In the genomic region with DNA sequence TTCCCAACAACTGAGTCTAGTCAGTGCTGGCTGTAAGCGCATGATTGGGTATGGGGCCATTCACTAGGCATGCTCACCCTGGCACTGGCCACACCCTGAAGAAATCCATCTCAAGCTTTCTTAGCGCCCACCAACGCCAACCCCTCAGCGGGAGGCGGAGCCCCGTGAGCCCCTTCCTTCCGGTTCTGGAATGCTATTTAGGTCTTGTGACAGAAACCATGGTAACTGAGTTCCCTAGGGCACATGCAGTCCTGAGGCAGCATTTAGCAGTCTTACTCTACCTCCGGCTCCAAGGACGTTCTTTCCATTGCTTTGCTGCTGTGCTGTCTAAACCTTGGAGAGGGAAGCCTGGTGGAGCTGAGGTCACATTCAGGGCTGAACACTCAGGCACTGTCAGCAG, we compare ENCODE assay signal across 9 mouse cellular contexts. TPM values are rescaled to one million over a fixed set of nuclear protein-coding genes. Genes with fewer than 3 reads are reported as not detected.
DNase-seq lines count a peak whose midpoint lies in the region; ATAC-seq lines count a peak whose summit lies in the region.
"Had no signal": no experiment of that assay in that cellular context is flagged by ENCODE, and none has a peak within 500 bp of the region (broad histone marks: within the 10 kb centered on the region; RNA-seq: fewer than 3 reads in every experiment).

No protein-coding gene starts in this region.

- H3K9ac ChIP-seq in kidney, embryonic 14.5 days (ENCODE audit: low read depth, low read length): no peak overlapping the region
- H3K9ac ChIP-seq in liver, embryonic 11.5 days (ENCODE audit: low read depth, low read length): no peak overlapping the region

- H3K27ac ChIP-seq in kidney, embryonic 14.5 days (ENCODE audit: low read depth, low read length): no peak overlapping the region
- no peak overlapping the region for H3K27ac ChIP-seq in liver, embryonic 11.5 days (ENCODE audit: low read depth, low read length)

- peak; percentile 59 for DNase-seq in adrenal gland, adult 2 months
- no peak for DNase-seq in adrenal gland, postnatal 25 days
- peak; percentile 19 to 31 for DNase-seq in kidney, postnatal 36 days
- peak; percentile 49 for DNase-seq in embryo, embryonic 10.5 days (ENCODE audit: low spot score)
- no peak for DNase-seq in liver, embryonic 11.5 days (ENCODE audit: low spot score)
- DNase-seq in gastrocnemius, postnatal 25 days: no peak
- no peak for DNase-seq in cerebellum, postnatal 36 days
- DNase-seq: cerebellum, adult 8-10 months had no signal

- no peak for ATAC-seq in kidney, embryonic 14.5 days (ENCODE audit: low FRiP score, low TSS enrichment)
- ATAC-seq in liver, embryonic 11.5 days (replicated peaks; ENCODE audit: low FRiP score): no peak

- H3K27me3 ChIP-seq in kidney, embryonic 14.5 days (ENCODE audit: control insufficient read depth, insufficient read depth, low read length): no peaks in the 10 kb centered on the region
- H3K27me3 ChIP-seq in liver, embryonic 11.5 days (replicated peaks; ENCODE audit: control insufficient read depth, insufficient read depth, low read length): no peaks in the 10 kb centered on the region

- H3K36me3 ChIP-seq in kidney, embryonic 14.5 days (ENCODE audit: control insufficient read depth, insufficient read depth, low read length): no peaks in the 10 kb centered on the region
- H3K36me3 ChIP-seq in liver, embryonic 11.5 days (ENCODE audit: control insufficient read depth, insufficient read depth, low read length): no peaks in the 10 kb centered on the region

- WGBS in kidney, embryonic 14.5 days: 63% methylated on average over 9 of the region's 9 CpGs
- WGBS in liver, embryonic 11.5 days: 38% methylated on average over 9 of the region's 9 CpGs

- no peaks in the 10 kb centered on the region for H3K4me1 ChIP-seq in kidney, embryonic 14.5 days (ENCODE audit: control insufficient read depth, insufficient read depth, low read length)
- no peaks in the 10 kb centered on the region for H3K4me1 ChIP-seq in liver, embryonic 11.5 days (replicated peaks; ENCODE audit: control insufficient read depth, insufficient read depth, low read length)

- H3K4me2 ChIP-seq in kidney, embryonic 14.5 days (replicated peaks; ENCODE audit: low read depth, low read length): no peak overlapping the region
- H3K4me2 ChIP-seq in liver, embryonic 11.5 days: peak overlapping the region; percentile 35

- H3K4me3 ChIP-seq in kidney, embryonic 14.5 days (ENCODE audit: low read length): no peak overlapping the region
- no peak overlapping the region for H3K4me3 ChIP-seq in liver, embryonic 11.5 days (ENCODE audit: low read depth, low read length)

- H3K9me3 ChIP-seq in kidney, embryonic 14.5 days (ENCODE audit: control insufficient read depth, low read length): no peaks in the 10 kb centered on the region
- H3K9me3 ChIP-seq in liver, embryonic 11.5 days (ENCODE audit: control insufficient read depth, low read length): peaks cover 4% of the 10 kb centered on the region; the same call in 1 of the 2 replicates

RNA-seq across cellular contexts. Expression of gene Zfp64, which starts 22.6 kb away (rescaled TPM):
- 10 to 100 TPM; 17.5 TPM for total RNA-seq in adrenal gland, adult 2 months (2021)
- 31.6 and 37.4 TPM in 2 replicates for polyA plus RNA-seq in adrenal gland, adult 2 months (2012; rRNA removed)
- 21.6 and 22.8 TPM in 2 replicates for total RNA-seq in adrenal gland, postnatal 25 days (2021)
- 23.0 and 27.8 TPM in 2 replicates for polyA plus RNA-seq in kidney, embryonic 14.5 days (2014; fragmentation: Nextera tagmentation; extraction: Ambion mirVana)
- 30.6 and 31.1 TPM in 2 replicates for polyA plus RNA-seq in liver, embryonic 11.5 days (2014; fragmentation: Nextera tagmentation; extraction: Ambion mirVana)
- 1 to 10 TPM; 6.1 to 6.3 TPM for total RNA-seq in gastrocnemius, postnatal 25 days (2021)

Comparison
In these comparisons a context has a peak if more than half of its experiments do, and no peak if none do; other contexts are left out.
1. DNase-seq: peak in adrenal gland, adult 2 months (single experiment), kidney, postnatal 36 days (2 of 2) and embryo, embryonic 10.5 days (single experiment); none in adrenal gland, postnatal 25 days (single experiment), liver, embryonic 11.5 days (single experiment), gastrocnemius, postnatal 25 days (single experiment) and cerebellum, postnatal 36 days (0 of 2).